Mouse (Mus musculus): Measurements from ENCODE around the gene 1700001J03Rik. TPM values are rescaled to one million over a fixed set of nuclear protein-coding genes. Genes with fewer than 3 reads are reported as not detected.
A peak's percentile ranks its signal among the peaks of the same experiment; 100 is the strongest.
"Not testable (repeated sequence)": the region's sequence is repeated elsewhere in the genome, so short reads cannot be mapped to it uniquely, and the experiment has no call there.

The 1700001J03Rik gene
- polyA plus RNA-seq (2015; fragmentation: Nextera tagmentation; extraction: Ambion mirVana) = 0.36 TPM in 1 of 2 replicates, not detected in the other

DNA sequence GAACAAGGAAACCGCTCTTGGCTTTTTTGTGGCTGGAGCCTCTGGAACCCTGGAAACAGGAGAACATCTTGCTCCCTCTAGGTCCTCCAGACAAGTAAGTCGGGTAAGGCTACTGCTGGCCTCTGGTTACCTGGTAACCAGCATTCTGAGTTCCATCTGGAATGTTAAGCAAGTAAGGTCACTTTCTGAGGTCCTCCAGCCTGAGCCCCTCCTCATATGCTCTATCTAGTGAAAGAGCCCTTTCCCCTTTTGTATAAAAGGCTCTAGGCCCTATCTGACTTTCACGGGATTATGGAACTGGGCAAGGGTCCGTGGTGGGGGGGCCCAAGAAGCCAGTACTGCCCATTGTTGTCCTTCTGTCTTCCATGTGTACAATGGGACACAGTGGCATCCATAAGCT is at the start of gene 1700001J03Rik:
TSS of gene 1700001J03Rik (minus strand) at position 101 of the 400 bp plus-strand sequence.
- not testable (repeated sequence) for H3K27ac ChIP-seq (ENCODE audit: low read length); H3K9me3 ChIP-seq (ENCODE audit: low read length); H3K36me3 ChIP-seq (ENCODE audit: insufficient read depth, low read length); DNase-seq (ENCODE audit: low spot score); H3K4me1 ChIP-seq (ENCODE audit: insufficient read depth, low read depth, low read length); ATAC-seq; H3K4me3 ChIP-seq (ENCODE audit: low read depth, low read length); H3K4me2 ChIP-seq (replicated peaks; ENCODE audit: low read depth, low read length); H3K27me3 ChIP-seq (replicated peaks; ENCODE audit: insufficient read depth, low read length); H3K9ac ChIP-seq (replicated peaks; ENCODE audit: low read depth)
- 75% methylated on average over 4 of the region's 4 CpGs for WGBS

- Histone ChIP-seq H3K9ac (replicated peaks; ENCODE audit: low read depth) (no peak overlapping the region), H3K4me1 (ENCODE audit: insufficient read depth, low read depth, low read length) (peaks cover 5% of the 10 kb centered on the region; the same call in 1 of the 2 replicates), H3K27me3 (replicated peaks; ENCODE audit: insufficient read depth, low read length) (no peaks in the 10 kb centered on the region), H3K4me2 (replicated peaks; ENCODE audit: low read depth, low read length) (no peak overlapping the region), H3K27ac (ENCODE audit: low read length) (no peak overlapping the region), H3K9me3 (ENCODE audit: low read length) (no peaks in the 10 kb centered on the region), H3K4me3 (ENCODE audit: low read depth, low read length) (no peak overlapping the region), H3K36me3 (ENCODE audit: insufficient read depth, low read length) (no peaks in the 10 kb centered on the region)
- ATAC-seq (no peak), DNase-seq (ENCODE audit: low spot score) (no peak)
- TF ChIP-seq EP300 (IDR thresholded peaks at IDR 0.05) = no peak
- no peak for TF ChIP-seq CTCF (IDR thresholded peaks at IDR 0.05)
- WGBS = 84% methylated on average over 1 of the region's 1 CpGs
Measured at GRCm38 (mm10) chr5:146234336-146234735, 49.2 kb upstream of the 1700001J03Rik start.

GRCm38 (mm10) chr5:146232816-146233215 is 47.7 kb upstream of the 1700001J03Rik start:
- WGBS = 28% methylated on average over 11 of the region's 11 CpGs
- H3K27me3 ChIP-seq (replicated peaks; ENCODE audit: insufficient read depth, low read length) = no peaks in the 10 kb centered on the region
- H3K9me3 ChIP-seq (ENCODE audit: low read length) = no peaks in the 10 kb centered on the region
- peak; percentile 10 for DNase-seq (ENCODE audit: low spot score)
- no peaks in the 10 kb centered on the region for H3K36me3 ChIP-seq (ENCODE audit: insufficient read depth, low read length)
- ATAC-seq = no peak
- H3K4me3 ChIP-seq (ENCODE audit: low read depth, low read length) = peak overlapping the region; percentile 75
- peaks cover 5% of the 10 kb centered on the region; the same call in 1 of the 2 replicates for H3K4me1 ChIP-seq (ENCODE audit: insufficient read depth, low read depth, low read length)
- H3K9ac ChIP-seq (replicated peaks; ENCODE audit: low read depth) = 0 out of 2 replicates have a peak overlapping the region, but pooled peaks have one; percentile 16
- TF ChIP-seq CTCF (IDR thresholded peaks at IDR 0.05) (no peak), EP300 (IDR thresholded peaks at IDR 0.05) (no peak)
- no peak overlapping the region for H3K27ac ChIP-seq (ENCODE audit: low read length)
- H3K4me2 ChIP-seq (replicated peaks; ENCODE audit: low read depth, low read length) = peak overlapping the region; percentile 88

GRCm38 (mm10) chr5:146232056-146232675 is 47.1 kb upstream of the 1700001J03Rik start:
- Histone ChIP-seq H3K36me3 (ENCODE audit: insufficient read depth, low read length) (no peaks in the 10 kb centered on the region), H3K9ac (replicated peaks; ENCODE audit: low read depth) (peak overlapping the region; percentile 70; the same call in 1 of the 2 replicates), H3K4me1 (ENCODE audit: insufficient read depth, low read depth, low read length) (peaks cover 5% of the 10 kb centered on the region; the same call in 1 of the 2 replicates), H3K9me3 (ENCODE audit: low read length) (no peaks in the 10 kb centered on the region), H3K27me3 (replicated peaks; ENCODE audit: insufficient read depth, low read length) (no peaks in the 10 kb centered on the region), H3K27ac (ENCODE audit: low read length) (peak overlapping the region; percentile 88; the same call in 1 of the 2 replicates), H3K4me2 (replicated peaks; ENCODE audit: low read depth, low read length) (peak overlapping the region; percentile 88), H3K4me3 (ENCODE audit: low read depth, low read length) (peak overlapping the region; percentile 75)
- TF ChIP-seq CTCF (IDR thresholded peaks at IDR 0.05) (no peak), EP300 (IDR thresholded peaks at IDR 0.05) (no peak)
- DNase-seq (ENCODE audit: low spot score) (peak; percentile 9), ATAC-seq (no peak)
- WGBS = 25% methylated on average over 6 of the region's 6 CpGs

- Histone ChIP-seq H3K4me2 (replicated peaks; ENCODE audit: low read depth, low read length) (peak overlapping the region; percentile 88), H3K27ac (ENCODE audit: low read length) (peak overlapping the region; percentile 88), H3K36me3 (ENCODE audit: insufficient read depth, low read length) (no peaks in the 10 kb centered on the region), H3K4me1 (ENCODE audit: insufficient read depth, low read depth, low read length) (peaks cover 2% of the 10 kb centered on the region; the same call in 1 of the 2 replicates), H3K27me3 (replicated peaks; ENCODE audit: insufficient read depth, low read length) (no peaks in the 10 kb centered on the region), H3K4me3 (ENCODE audit: low read depth, low read length) (peak overlapping the region; percentile 75), H3K9ac (replicated peaks; ENCODE audit: low read depth) (peak overlapping the region; percentile 70), H3K9me3 (ENCODE audit: low read length) (no peaks in the 10 kb centered on the region)
- WGBS = under 1% methylated on average over 17 of the region's 19 CpGs
- TF ChIP-seq EP300 (IDR thresholded peaks at IDR 0.05) (no peak), CTCF (IDR thresholded peaks at IDR 0.05) (no peak)
- ATAC-seq = no peak; the same call in 1 of the 2 replicates
- peak; percentile 36 for DNase-seq (ENCODE audit: low spot score)
Measured at GRCm38 (mm10) chr5:146231655-146231996, 46.5 kb upstream of the 1700001J03Rik start.

GRCm38 (mm10) chr5:146230864-146231654 is 46.0 kb upstream of the 1700001J03Rik start, which contains the start of gene Cdk8:
Gene Cdk8, plus strand, starts transcription at chr5:146231230.
- no peaks in the 10 kb centered on the region for H3K27me3 ChIP-seq (replicated peaks; ENCODE audit: insufficient read depth, low read length)
- H3K9ac ChIP-seq (replicated peaks; ENCODE audit: low read depth) = peak within 1 kb of the TSS; percentile 70
- H3K4me1 ChIP-seq (ENCODE audit: insufficient read depth, low read depth, low read length) = peaks cover 2% of the 10 kb centered on the region; the same call in 1 of the 2 replicates
- H3K4me3 ChIP-seq (ENCODE audit: low read depth, low read length) = peak within 1 kb of the TSS; percentile 75
- no peak for TF ChIP-seq CTCF (IDR thresholded peaks at IDR 0.05)
- TF ChIP-seq EP300 (IDR thresholded peaks at IDR 0.05) = no peak
- no peaks in the 10 kb centered on the region for H3K36me3 ChIP-seq (ENCODE audit: insufficient read depth, low read length)
- ATAC-seq (peak; percentile 91), DNase-seq (ENCODE audit: low spot score) (peak; percentile 97)
- H3K4me2 ChIP-seq (replicated peaks; ENCODE audit: low read depth, low read length) = peak within 1 kb of the TSS; percentile 88
- H3K9me3 ChIP-seq (ENCODE audit: low read length) = no peaks in the 10 kb centered on the region
- under 1% methylated on average over 60 of the region's 102 CpGs for WGBS
- peak within 1 kb of the TSS; percentile 88 for H3K27ac ChIP-seq (ENCODE audit: low read length)

Data from lung, postnatal 0 days (tissue).